Mouse (Mus musculus): ENCODE data around the gene Necap2. TPM values are rescaled to one million over a fixed set of nuclear protein-coding genes. Genes with fewer than 3 reads are reported as not detected.

Necap2 gene
- polyA plus RNA-seq, 1 experiment: 85.6 TPM

DNA sequence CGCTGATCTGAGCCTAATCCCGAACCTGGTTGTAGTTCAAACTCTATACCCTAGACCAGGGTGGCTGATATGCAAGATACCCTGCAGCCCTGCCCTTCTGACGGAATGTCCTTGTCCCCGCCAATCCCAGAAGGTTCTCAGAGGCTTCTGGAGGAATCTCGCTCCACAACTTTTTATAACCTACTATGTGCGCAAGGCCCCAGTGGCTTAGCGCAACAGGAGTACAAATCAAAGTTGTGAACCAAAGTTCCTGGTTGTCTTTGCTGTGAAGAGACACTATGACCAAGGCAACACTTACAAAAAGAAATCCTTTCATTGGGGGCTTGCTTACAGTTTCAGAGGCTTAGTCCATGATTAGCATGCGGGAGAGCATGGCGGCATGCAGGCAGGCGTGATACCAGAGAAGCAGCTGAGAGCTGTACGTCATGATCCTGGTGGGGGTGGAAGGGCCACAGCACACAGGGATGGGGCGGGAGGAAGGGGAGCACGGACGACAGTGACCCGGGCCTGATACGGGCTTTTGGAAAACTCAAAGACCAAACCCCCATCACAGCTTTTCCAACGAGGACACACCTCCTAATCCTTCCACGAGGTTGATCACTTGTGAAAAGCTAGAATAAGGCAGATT is 467 bp upstream of the Necap2 start:
- peak overlapping the region; percentile 97 for H3K4me3 ChIP-seq
- no peaks in the 10 kb centered on the region for H3K27me3 ChIP-seq (ENCODE audit: control insufficient read depth, insufficient read depth, insufficient read length)
- H3K79me2 ChIP-seq (ENCODE audit: control insufficient read depth, insufficient read depth): peaks cover 41% of the 10 kb centered on the region
- H3ac ChIP-seq (ENCODE audit: control insufficient read depth, insufficient read length): peak overlapping the region; percentile 51
- no peaks in the 10 kb centered on the region for H3K36me3 ChIP-seq (ENCODE audit: control insufficient read depth, insufficient read depth)
- no peak overlapping the region for H3K4me2 ChIP-seq (ENCODE audit: low read depth)
- TF ChIP-seq MAX (IDR thresholded peaks at IDR 0.05; ENCODE audit: low read depth): no peak
- TF ChIP-seq TCF3 (IDR thresholded peaks at IDR 0.05; ENCODE audit: insufficient read length, low read depth): no peak
- TF ChIP-seq POLR2A (IDR thresholded peaks at IDR 0.05; ENCODE audit: insufficient read length, low read depth): no peak

DNA sequence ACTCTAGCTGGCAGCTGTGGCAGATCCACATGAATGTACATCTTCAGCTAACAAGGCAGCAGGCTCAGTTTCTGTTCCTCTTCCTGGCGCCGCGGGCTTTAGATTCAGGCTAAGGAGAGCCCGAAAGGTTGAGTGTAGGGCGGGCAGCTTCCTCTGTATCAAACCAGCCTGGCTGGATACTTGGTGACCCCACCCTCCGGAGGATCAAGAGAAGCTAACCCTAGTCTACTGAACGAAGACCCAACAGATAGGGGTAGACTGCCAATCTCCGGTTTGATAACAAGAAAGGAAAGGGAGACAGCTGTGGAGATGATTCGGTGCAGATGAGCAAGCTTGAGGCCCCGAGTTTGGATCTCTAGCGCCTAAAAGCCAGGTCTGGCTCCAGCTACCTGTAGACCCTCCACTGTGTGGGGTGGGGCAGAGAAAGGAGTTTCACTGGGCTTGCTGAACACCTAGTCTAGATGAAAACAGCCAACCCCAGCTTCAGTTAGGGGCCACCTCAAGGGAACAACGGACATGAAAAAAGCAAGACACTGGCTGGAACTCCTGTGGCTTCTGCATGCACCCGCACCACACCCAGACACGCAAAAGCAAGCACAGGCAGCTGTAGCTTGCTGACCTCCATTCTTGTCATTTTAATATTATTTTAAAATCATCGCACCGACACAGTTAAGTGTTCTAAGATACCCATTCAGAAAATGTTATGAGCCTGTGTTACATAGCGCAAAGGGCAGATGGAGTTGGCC is 1.2 kb downstream of the Necap2 start:
- Histone ChIP-seq H3K27me3 (ENCODE audit: control insufficient read depth, insufficient read depth, insufficient read length) (no peaks in the 10 kb centered on the region), H3K79me2 (ENCODE audit: control insufficient read depth, insufficient read depth) (peaks cover 52% of the 10 kb centered on the region), H3K4me2 (ENCODE audit: low read depth) (peak overlapping the region; percentile 92), H3K4me3 (peak overlapping the region; percentile 97), H3ac (ENCODE audit: control insufficient read depth, insufficient read length) (peak overlapping the region; percentile 51), H3K36me3 (ENCODE audit: control insufficient read depth, insufficient read depth) (no peaks in the 10 kb centered on the region)
- TF ChIP-seq MYOD1 (IDR thresholded peaks at IDR 0.05; ENCODE audit: control insufficient read depth in 1 of 3, insufficient read length in 2 of 3, low read depth in 2 of 3): no peak
- no peak for TF ChIP-seq E2F4 (IDR thresholded peaks at IDR 0.05; ENCODE audit: insufficient read depth)
- TF ChIP-seq MYOG (IDR thresholded peaks at IDR 0.05; ENCODE audit: control insufficient read depth in 1 of 3, insufficient read depth in 1 of 3, insufficient read length in 2 of 3, low read depth in 2 of 3): no peak
- TF ChIP-seq TCF12 (IDR thresholded peaks at IDR 0.05; ENCODE audit: insufficient read depth, poor library complexity, severe bottlenecking): no peak
- no peak for TF ChIP-seq REST (IDR thresholded peaks at IDR 0.05; ENCODE audit: insufficient read depth, insufficient read length)
- no peak for TF ChIP-seq POLR2AphosphoS2 (IDR thresholded peaks at IDR 0.05; ENCODE audit: insufficient read length, low read depth)
- no peak for TF ChIP-seq POLR2A (IDR thresholded peaks at IDR 0.05; ENCODE audit: insufficient read length, low read depth)
- TF ChIP-seq CEBPB (IDR thresholded peaks at IDR 0.05; ENCODE audit: insufficient read depth, poor library complexity, severe bottlenecking): no peak
- no peak for TF ChIP-seq SRF (IDR thresholded peaks at IDR 0.05; ENCODE audit: control insufficient read depth, insufficient read length, low read depth)
- TF ChIP-seq MAX (IDR thresholded peaks at IDR 0.05; ENCODE audit: low read depth): no peak
- no peak for TF ChIP-seq USF1 (IDR thresholded peaks at IDR 0.05; ENCODE audit: low read depth)
- TF ChIP-seq TCF3 (IDR thresholded peaks at IDR 0.05; ENCODE audit: insufficient read length, low read depth): no peak

DNA sequence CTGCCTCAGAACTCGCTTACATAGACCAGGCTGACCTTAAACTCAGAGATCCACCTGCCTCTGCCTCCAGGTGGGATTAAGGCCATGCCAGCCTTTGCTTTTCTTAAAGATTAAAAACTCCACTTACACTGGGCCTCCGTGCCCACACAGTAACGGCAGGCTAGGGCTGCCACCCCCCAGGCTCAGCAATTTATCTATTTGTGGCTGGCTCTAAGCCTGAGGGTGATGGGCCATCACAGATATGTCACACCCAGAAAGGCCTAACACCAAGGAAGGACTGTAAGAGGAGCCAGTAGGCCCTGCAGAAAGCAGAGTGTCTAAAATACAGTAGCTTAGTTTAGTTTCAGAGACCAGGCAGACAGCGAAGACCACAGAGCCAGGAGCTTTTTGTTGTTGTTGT is 4.0 kb downstream of the Necap2 start:
- Histone ChIP-seq H3K79me2 (ENCODE audit: control insufficient read depth, insufficient read depth) (peaks cover 57% of the 10 kb centered on the region), H3ac (ENCODE audit: control insufficient read depth, insufficient read length) (no peak overlapping the region), H3K4me3 (no peak overlapping the region), H3K36me3 (ENCODE audit: control insufficient read depth, insufficient read depth) (peaks cover 19% of the 10 kb centered on the region), H3K27me3 (ENCODE audit: control insufficient read depth, insufficient read depth, insufficient read length) (no peaks in the 10 kb centered on the region), H3K4me2 (ENCODE audit: low read depth) (peak overlapping the region; percentile 18)
- no peak for TF ChIP-seq TCF12 (IDR thresholded peaks at IDR 0.05; ENCODE audit: insufficient read depth, poor library complexity, severe bottlenecking)
- no peak for TF ChIP-seq TCF3 (IDR thresholded peaks at IDR 0.05; ENCODE audit: insufficient read length, low read depth)
- no peak for TF ChIP-seq REST (IDR thresholded peaks at IDR 0.05; ENCODE audit: insufficient read depth, insufficient read length)
- TF ChIP-seq MYOD1 (IDR thresholded peaks at IDR 0.05; ENCODE audit: control insufficient read depth in 1 of 3, insufficient read length in 2 of 3, low read depth in 2 of 3): no peak
- TF ChIP-seq POLR2A (IDR thresholded peaks at IDR 0.05; ENCODE audit: insufficient read length, low read depth): no peak
- no peak for TF ChIP-seq E2F4 (IDR thresholded peaks at IDR 0.05; ENCODE audit: insufficient read depth)
- TF ChIP-seq MAX (IDR thresholded peaks at IDR 0.05; ENCODE audit: low read depth): no peak
- TF ChIP-seq USF1 (IDR thresholded peaks at IDR 0.05; ENCODE audit: low read depth): no peak
- no peak for TF ChIP-seq CEBPB (IDR thresholded peaks at IDR 0.05; ENCODE audit: insufficient read depth, poor library complexity, severe bottlenecking)
- TF ChIP-seq POLR2AphosphoS2 (IDR thresholded peaks at IDR 0.05; ENCODE audit: insufficient read length, low read depth): no peak
- no peak for TF ChIP-seq SRF (IDR thresholded peaks at IDR 0.05; ENCODE audit: control insufficient read depth, insufficient read length, low read depth)
- TF ChIP-seq MYOG (IDR thresholded peaks at IDR 0.05; ENCODE audit: control insufficient read depth in 1 of 3, insufficient read depth in 1 of 3, insufficient read length in 2 of 3, low read depth in 2 of 3): no peak

- Histone ChIP-seq H3K36me3 (ENCODE audit: control insufficient read depth, insufficient read depth) (peaks cover 23% of the 10 kb centered on the region), H3K27me3 (ENCODE audit: control insufficient read depth, insufficient read depth, insufficient read length) (no peaks in the 10 kb centered on the region), H3K4me2 (ENCODE audit: low read depth) (peak overlapping the region; percentile 31), H3K79me2 (ENCODE audit: control insufficient read depth, insufficient read depth) (peaks cover 57% of the 10 kb centered on the region), H3K4me3 (no peak overlapping the region), H3ac (ENCODE audit: control insufficient read depth, insufficient read length) (no peak overlapping the region)
- TF ChIP-seq POLR2A (IDR thresholded peaks at IDR 0.05; ENCODE audit: insufficient read length, low read depth): peak; percentile 42
- TF ChIP-seq POLR2AphosphoS2 (IDR thresholded peaks at IDR 0.05; ENCODE audit: insufficient read length, low read depth): no peak
- TF ChIP-seq MYOD1 (IDR thresholded peaks at IDR 0.05; ENCODE audit: control insufficient read depth in 1 of 3, insufficient read length in 2 of 3, low read depth in 2 of 3): peak in 1 of 3 experiments; percentile 19
- peak; percentile 89 for TF ChIP-seq CEBPB (IDR thresholded peaks at IDR 0.05; ENCODE audit: insufficient read depth, poor library complexity, severe bottlenecking)
- no peak for TF ChIP-seq REST (IDR thresholded peaks at IDR 0.05; ENCODE audit: insufficient read depth, insufficient read length)
- TF ChIP-seq USF1 (IDR thresholded peaks at IDR 0.05; ENCODE audit: low read depth): no peak
- TF ChIP-seq MAX (IDR thresholded peaks at IDR 0.05; ENCODE audit: low read depth): no peak
- TF ChIP-seq SRF (IDR thresholded peaks at IDR 0.05; ENCODE audit: control insufficient read depth, insufficient read length, low read depth): peak; percentile 45
These were observed 4.5 kb downstream of the Necap2 start for GRCm38 (mm10) chr4:141073661-141074060.
